Mouse (Mus musculus) olfactory bulb, adult 2 months (tissue): ENCODE measurements around the gene Angptl6.

Experiments used
- CTCF ChIP-seq: fragments of 200-500 bp; IDR thresholded peaks from 2 replicates; pipeline ENCODE4 v1.5.1; 2012; ENCODE audit warnings: low read depth, mild to moderate bottlenecking, low read length, moderate library complexity; ENCODE audit not compliant: insufficient read depth
- POLR2A ChIP-seq: fragments of 200-500 bp; IDR thresholded peaks from 2 replicates; pipeline ENCODE4 v1.6.1; 2012; ENCODE audit warnings: mild to moderate bottlenecking, low read depth, low read length, moderate library complexity; ENCODE audit not compliant: insufficient read depth

DNA sequence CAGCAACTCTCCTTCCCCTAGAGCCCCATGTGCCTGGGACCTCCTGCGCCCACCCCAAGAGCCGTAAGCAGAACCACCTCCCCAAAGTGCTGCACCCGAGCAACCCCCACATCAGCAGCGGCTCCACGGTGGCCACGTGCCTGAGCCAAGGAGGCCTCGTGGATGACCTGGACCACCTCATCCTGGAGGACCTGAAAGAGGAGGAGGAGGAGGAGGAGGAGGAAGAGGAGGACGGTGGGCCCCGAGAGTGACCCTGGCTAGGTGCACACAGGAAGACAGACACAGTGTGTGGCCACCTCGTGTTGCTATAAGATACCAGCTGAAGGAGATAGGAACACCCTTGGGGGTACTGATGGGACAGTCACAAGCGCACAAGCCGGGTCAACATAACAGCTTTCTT is 6.0 kb downstream of the Angptl6 start:
- TF ChIP-seq POLR2A, result no peak
- no peak for TF ChIP-seq CTCF
